Mouse (Mus musculus) kidney, adult 2 months (tissue): ENCODE measurements around the gene Foxl2. TPM values are rescaled to one million over a fixed set of nuclear protein-coding genes. Genes with fewer than 3 reads are reported as not detected.

Experiments used
- DNase-seq: peaks from one replicate; pipeline ENCODE4 v3.0.0; 2021
- H3K27ac ChIP-seq: fragments of 200-500 bp; 2 replicates; pipeline ENCODE4 v1.5.1; 2012; ENCODE audit warnings: low read depth, low read length, control low read depth, inconsistent platforms; ENCODE audit not compliant: insufficient read depth
- H3K27me3 ChIP-seq: fragments of 200-500 bp; replicated peaks from 2 replicates; pipeline ENCODE4 v1.6.1; 2012; ENCODE audit warnings: mild to moderate bottlenecking, moderate library complexity, low read length, inconsistent platforms; ENCODE audit not compliant: control insufficient read depth, insufficient read depth
- H3K36me3 ChIP-seq: fragments of 200-500 bp; 2 replicates; pipeline ENCODE4 v1.6.1; 2012; ENCODE audit warnings: mild to moderate bottlenecking, moderate library complexity, low read length, inconsistent platforms; ENCODE audit not compliant: control insufficient read depth, insufficient read depth
- H3K4me1 ChIP-seq: fragments of 200-500 bp; 2 replicates; pipeline ENCODE4 v1.6.1; 2011; ENCODE audit warnings: low read length; ENCODE audit not compliant: control insufficient read depth, insufficient read depth
- H3K4me3 ChIP-seq: fragments of 200-500 bp; 2 replicates; pipeline ENCODE4 v1.5.1; 2011; ENCODE audit warnings: mild to moderate bottlenecking, low read depth, low read length, control low read depth; ENCODE audit not compliant: insufficient read depth
- CTCF ChIP-seq: fragments of 200-500 bp; conservative IDR thresholded peaks from 2 replicates; pipeline ENCODE4 v1.5.1; 2011; ENCODE audit warnings: low read depth, mild to moderate bottlenecking, control low read depth, low read length, moderate library complexity, mixed read lengths; ENCODE audit not compliant: insufficient read depth, insufficient read length
- POLR2A ChIP-seq: fragments of 200-500 bp; IDR thresholded peaks from one replicate; pipeline ENCODE4 v1.6.1; 2011; ENCODE audit warnings: low read depth, low read length, control low read depth
- WGBS: fragments of 180-500 bp; shearing (Covaris S2); methylation state at CpG from one replicate; pipeline ENCODE4 v1.1.7; 2018; 5-methylcytosine and 5-hydroxymethylcytosine counted together
- polyA plus RNA-seq: library from polyadenylated mRNA; depleted of rRNA; stranded (reverse); fragments of >200 nt; gene quantifications from 2 replicates; pipeline ENCODE4 v1.2.3, GENCODE M21; 2012; rRNA removed

The Foxl2 gene
- polyA plus RNA-seq, 1 experiment = not detected

DNA sequence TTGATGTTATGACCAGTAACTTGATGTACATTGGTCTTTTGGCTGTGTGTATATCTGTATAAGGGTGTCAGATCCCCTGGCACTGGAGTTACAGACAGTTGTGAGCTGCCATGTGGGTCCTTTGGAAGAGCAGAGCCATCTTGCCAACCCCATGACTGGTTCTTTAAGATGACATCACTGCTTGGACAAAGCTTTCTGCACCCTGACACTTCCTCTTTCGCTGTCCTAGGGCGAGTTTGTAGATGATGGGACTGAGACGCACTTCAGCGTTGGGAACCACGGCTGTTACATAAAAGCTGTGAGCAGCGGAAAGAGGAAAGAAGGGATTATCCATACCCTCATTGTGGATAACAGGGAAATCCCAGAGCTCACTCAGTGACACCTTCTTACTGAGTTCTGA is 46.2 kb downstream of the Foxl2 start:
- 92% methylated on average over 6 of the region's 6 CpGs for WGBS
- H3K36me3 ChIP-seq = no peaks in the 10 kb centered on the region
- no peaks in the 10 kb centered on the region for H3K27me3 ChIP-seq
- H3K4me3 ChIP-seq = no peak overlapping the region
- DNase-seq = no peak
- H3K4me1 ChIP-seq = no peaks in the 10 kb centered on the region
- TF ChIP-seq POLR2A (no peak), CTCF (no peak)
- H3K27ac ChIP-seq = no peak overlapping the region

Other genes starting within 250 kb of the Foxl2 start
- gene Prr23a1, start 112.8 kb upstream of the Foxl2 start, polyA plus RNA-seq = not detected in 2 replicates
- gene Prr23a2, start 98.8 kb upstream of the Foxl2 start, polyA plus RNA-seq = not detected in 2 replicates
- gene Prr23a3, start 90.5 kb upstream of the Foxl2 start, polyA plus RNA-seq = not detected in 2 replicates
- not detected in 2 replicates for gene 7420426K07Rik, start 52.2 kb upstream of the Foxl2 start, polyA plus RNA-seq
- 3.5 and 4.5 TPM in 2 replicates for gene Faim, start 31.1 kb downstream of the Foxl2 start, polyA plus RNA-seq
- gene Gm1123, start 80.4 kb downstream of the Foxl2 start, polyA plus RNA-seq = 0.25 and 0.37 TPM in 2 replicates
- gene Pik3cb, start 185.3 kb downstream of the Foxl2 start, polyA plus RNA-seq = 7.3 and 7.4 TPM in 2 replicates